Mouse (Mus musculus) G1E (cell line): ENCODE data around the gene Fhit.

Source experiments
- CTCF ChIP-seq: IDR thresholded peaks from 2 replicates; pipeline ENCODE4 v1.5.1; 2012; ENCODE audit warnings: low read depth, low read length, inconsistent platforms, mixed read lengths
- TAL1 ChIP-seq: conservative IDR thresholded peaks from 2 replicates; pipeline ENCODE4 v1.6.1; 2012; ENCODE audit warnings: low read depth, low read length, inconsistent platforms, mixed read lengths

DNA sequence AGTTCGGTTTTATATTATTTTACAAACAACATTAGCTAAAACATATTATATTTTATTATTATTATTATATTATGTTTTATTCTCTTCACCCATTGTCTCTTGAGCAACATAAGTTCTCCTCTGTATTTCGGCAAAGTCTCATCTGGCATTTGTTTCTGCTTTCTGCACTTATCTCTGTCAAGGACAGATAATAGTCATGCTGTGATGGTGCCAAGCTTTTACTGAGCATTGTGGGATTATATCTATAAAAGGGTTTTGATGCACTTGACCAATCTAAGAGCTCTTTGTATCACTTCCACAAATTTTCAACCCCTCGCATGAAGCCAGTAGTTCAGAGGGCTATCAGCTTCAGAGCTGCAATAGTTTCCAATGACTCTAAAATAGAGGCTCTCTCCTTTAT lies 845.1 kb downstream of the Fhit start:
- TF ChIP-seq CTCF = no peak
- no peak for TF ChIP-seq TAL1
